28 mouse cellular contexts compared by ENCODE assay signal in genomic region chr4:76290484-76290818, GRCm38 (mm10).
DNase-seq lines count a peak whose midpoint lies in the region; ATAC-seq and TF ChIP-seq lines count a peak whose summit lies in the region.
"Had no signal": no experiment of that assay in that cellular context is flagged by ENCODE, and none has a peak within 500 bp of the region (broad histone marks: within the 10 kb centered on the region; RNA-seq: fewer than 3 reads in every experiment).

No protein-coding gene starts in this region.

- H3K9ac ChIP-seq in hindbrain, embryonic 11.5 days (ENCODE audit: low read depth, low read length): no peak overlapping the region
- H3K9ac ChIP-seq in hindbrain, embryonic 13.5 days: no peak overlapping the region
- no peak overlapping the region for H3K9ac ChIP-seq in hindbrain, embryonic 14.5 days
- no peak overlapping the region for H3K9ac ChIP-seq in midbrain, embryonic 13.5 days (replicated peaks)
- no peak overlapping the region for H3K9ac ChIP-seq in midbrain, embryonic 15.5 days
- H3K9ac ChIP-seq: embryonic facial prominence, embryonic 13.5 days; embryonic facial prominence, embryonic 15.5 days; forebrain, embryonic 12.5 days had no signal

- no peak for DNase-seq in hindbrain, embryonic 11.5 days (ENCODE audit: low spot score)
- DNase-seq in hindbrain, embryonic 10.5 days (ENCODE audit: low spot score): no peak
- no peak for DNase-seq in hindbrain, embryonic 14.5 days (ENCODE audit: low spot score)
- DNase-seq: adrenal gland, adult 8-10 months; adrenal gland, postnatal 14 days; adrenal gland, postnatal 36 days; B cell, adult 2 months; cerebellum, adult 11-12 months; cerebellum, adult 2 months; cerebellum, adult 9-10 months; cerebellum, postnatal 10 days; cerebellum, postnatal 25 days; embryo, embryonic 11 days had no signal

- no peak overlapping the region for H3ac ChIP-seq in myocyte (ENCODE audit: control insufficient read depth, insufficient read length)

- TF ChIP-seq POLR2A in myocyte (IDR thresholded peaks at IDR 0.05; ENCODE audit: insufficient read length, low read depth): no peak

- no peak overlapping the region for H3K4me2 ChIP-seq in hindbrain, embryonic 11.5 days (replicated peaks; ENCODE audit: low read depth, low read length)
- H3K4me2 ChIP-seq in hindbrain, embryonic 13.5 days: no peak overlapping the region
- H3K4me2 ChIP-seq in hindbrain, embryonic 14.5 days (replicated peaks): no peak overlapping the region
- no peak overlapping the region for H3K4me2 ChIP-seq in midbrain, embryonic 13.5 days (replicated peaks)
- no peak overlapping the region for H3K4me2 ChIP-seq in midbrain, embryonic 15.5 days
- H3K4me2 ChIP-seq in myocyte (ENCODE audit: low read depth): peak overlapping the region; percentile 81
- H3K4me2 ChIP-seq: embryonic facial prominence, embryonic 15.5 days; forebrain, embryonic 12.5 days had no signal

- no peak overlapping the region for H3K4me3 ChIP-seq in hindbrain, embryonic 11.5 days (ENCODE audit: low read depth, low read length)
- no peak overlapping the region for H3K4me3 ChIP-seq in hindbrain, embryonic 10.5 days
- no peak overlapping the region for H3K4me3 ChIP-seq in hindbrain, embryonic 13.5 days
- H3K4me3 ChIP-seq in hindbrain, embryonic 14.5 days (replicated peaks; ENCODE audit: low read length): no peak overlapping the region
- no peak overlapping the region for H3K4me3 ChIP-seq in midbrain, embryonic 13.5 days (replicated peaks)
- H3K4me3 ChIP-seq in midbrain, embryonic 15.5 days: no peak overlapping the region
- no peak overlapping the region for H3K4me3 ChIP-seq in myocyte
- H3K4me3 ChIP-seq: embryonic facial prominence, embryonic 13.5 days; embryonic facial prominence, embryonic 15.5 days; erythroblast, embryonic 14.5 days; forebrain, embryonic 10.5 days; forebrain, embryonic 12.5 days had no signal

- H3K27me3 ChIP-seq in hindbrain, embryonic 11.5 days (ENCODE audit: control insufficient read depth, insufficient read depth, low read length): no peaks in the 10 kb centered on the region
- H3K27me3 ChIP-seq in hindbrain, embryonic 10.5 days (ENCODE audit: insufficient read depth, poor library complexity, severe bottlenecking): no peaks in the 10 kb centered on the region
- no peaks in the 10 kb centered on the region for H3K27me3 ChIP-seq in hindbrain, embryonic 13.5 days
- no peaks in the 10 kb centered on the region for H3K27me3 ChIP-seq in hindbrain, embryonic 14.5 days (ENCODE audit: control insufficient read depth, insufficient read depth, low read length)
- H3K27me3 ChIP-seq in midbrain, embryonic 13.5 days: no peaks in the 10 kb centered on the region
- no peaks in the 10 kb centered on the region for H3K27me3 ChIP-seq in midbrain, embryonic 15.5 days (replicated peaks)
- H3K27me3 ChIP-seq in myocyte (ENCODE audit: control insufficient read depth, insufficient read depth, insufficient read length): no peaks in the 10 kb centered on the region
- H3K27me3 ChIP-seq: CH12.LX; embryonic facial prominence, embryonic 13.5 days; embryonic facial prominence, embryonic 15.5 days; forebrain, embryonic 12.5 days; Patski had no signal

- H3K36me3 ChIP-seq in hindbrain, embryonic 11.5 days (ENCODE audit: control insufficient read depth, insufficient read depth, low read length): no peaks in the 10 kb centered on the region
- no peaks in the 10 kb centered on the region for H3K36me3 ChIP-seq in hindbrain, embryonic 10.5 days
- H3K36me3 ChIP-seq in hindbrain, embryonic 13.5 days: no peaks in the 10 kb centered on the region
- H3K36me3 ChIP-seq in hindbrain, embryonic 14.5 days (replicated peaks; ENCODE audit: control insufficient read depth, insufficient read depth): no peaks in the 10 kb centered on the region
- no peaks in the 10 kb centered on the region for H3K36me3 ChIP-seq in midbrain, embryonic 13.5 days
- H3K36me3 ChIP-seq in midbrain, embryonic 15.5 days (replicated peaks): no peaks in the 10 kb centered on the region
- H3K36me3 ChIP-seq in myocyte (ENCODE audit: control insufficient read depth, insufficient read depth): no peaks in the 10 kb centered on the region
- H3K36me3 ChIP-seq: embryonic facial prominence, embryonic 13.5 days; embryonic facial prominence, embryonic 15.5 days; forebrain, embryonic 10.5 days; forebrain, embryonic 12.5 days; G1E had no signal

- H3K79me2 ChIP-seq in myocyte (ENCODE audit: control insufficient read depth, insufficient read depth): no peaks in the 10 kb centered on the region

- no peaks in the 10 kb centered on the region for H3K9me3 ChIP-seq in hindbrain, embryonic 11.5 days (ENCODE audit: control insufficient read depth, low read length)
- H3K9me3 ChIP-seq in hindbrain, embryonic 10.5 days: no peaks in the 10 kb centered on the region
- no peaks in the 10 kb centered on the region for H3K9me3 ChIP-seq in hindbrain, embryonic 13.5 days
- no peaks in the 10 kb centered on the region for H3K9me3 ChIP-seq in hindbrain, embryonic 14.5 days (ENCODE audit: control insufficient read depth, low read length)
- H3K9me3 ChIP-seq in midbrain, embryonic 13.5 days: no peaks in the 10 kb centered on the region
- no peaks in the 10 kb centered on the region for H3K9me3 ChIP-seq in midbrain, embryonic 15.5 days
- H3K9me3 ChIP-seq: embryonic facial prominence, embryonic 13.5 days; embryonic facial prominence, embryonic 15.5 days; forebrain, embryonic 10.5 days; forebrain, embryonic 12.5 days; G1E had no signal

- H3K27ac ChIP-seq in hindbrain, embryonic 11.5 days (ENCODE audit: low read depth, low read length): no peak overlapping the region
- no peak overlapping the region for H3K27ac ChIP-seq in hindbrain, embryonic 10.5 days
- no peak overlapping the region for H3K27ac ChIP-seq in hindbrain, embryonic 13.5 days
- H3K27ac ChIP-seq in hindbrain, embryonic 14.5 days: no peak overlapping the region
- no peak overlapping the region for H3K27ac ChIP-seq in midbrain, embryonic 13.5 days
- H3K27ac ChIP-seq in midbrain, embryonic 15.5 days: no peak overlapping the region
- H3K27ac ChIP-seq: embryonic facial prominence, embryonic 13.5 days; embryonic facial prominence, embryonic 15.5 days; forebrain, embryonic 12.5 days had no signal

- ATAC-seq in hindbrain, embryonic 11.5 days (ENCODE audit: low FRiP score): peak; percentile 62; the same call in 1 of the 2 replicates
- peak; percentile 52; the same call in 1 of the 2 replicates for ATAC-seq in hindbrain, embryonic 13.5 days (ENCODE audit: low FRiP score)
- no peak for ATAC-seq in hindbrain, embryonic 14.5 days (ENCODE audit: low FRiP score)
- ATAC-seq in midbrain, embryonic 13.5 days: peak; percentile 27; the same call in 1 of the 2 replicates
- no peak for ATAC-seq in midbrain, embryonic 15.5 days (replicated peaks)
- ATAC-seq: activated CD4-positive, CD25-positive, alpha-beta regulatory T cell, adult 4 months; CD4-positive, CD25-positive, alpha-beta regulatory T cell, adult 4 months; forebrain, embryonic 14.5 days; Patski had no signal

- no peaks in the 10 kb centered on the region for H3K4me1 ChIP-seq in hindbrain, embryonic 11.5 days (replicated peaks; ENCODE audit: control insufficient read depth, insufficient read depth, low read length)
- H3K4me1 ChIP-seq in hindbrain, embryonic 10.5 days (replicated peaks): peaks cover 25% of the 10 kb centered on the region
- peaks cover 18% of the 10 kb centered on the region for H3K4me1 ChIP-seq in hindbrain, embryonic 13.5 days (replicated peaks)
- peaks cover 21% of the 10 kb centered on the region for H3K4me1 ChIP-seq in hindbrain, embryonic 14.5 days (replicated peaks; ENCODE audit: control insufficient read depth, insufficient read depth, low read length)
- peaks cover 12% of the 10 kb centered on the region for H3K4me1 ChIP-seq in midbrain, embryonic 13.5 days (replicated peaks)
- peaks cover 3% of the 10 kb centered on the region; the same call in 1 of the 2 replicates for H3K4me1 ChIP-seq in midbrain, embryonic 15.5 days

- WGBS in hindbrain, embryonic 11.5 days: 44% methylated on average over 1 of the region's 1 CpGs
- 50% methylated on average over 1 of the region's 1 CpGs for WGBS in hindbrain, embryonic 10.5 days
- 22% methylated on average over 1 of the region's 1 CpGs for WGBS in hindbrain, embryonic 13.5 days
- WGBS in hindbrain, embryonic 14.5 days: 23% methylated on average over 1 of the region's 1 CpGs
- 40% methylated on average over 1 of the region's 1 CpGs for whole genome bisulfite sequencing in midbrain, embryonic 13.5 days
- WGBS in midbrain, embryonic 15.5 days: 30% methylated on average over 1 of the region's 1 CpGs

TF ChIP-seq in myocyte, 11 proteins besides CTCF, POLR2A, EP300 and RAD21:
- TF ChIP-seq POLR2AphosphoS2 (IDR thresholded peaks at IDR 0.05; ENCODE audit: insufficient read length, low read depth): no peak
- no peak for TF ChIP-seq MYOG (IDR thresholded peaks at IDR 0.05; ENCODE audit: control insufficient read depth in 1 of 3, insufficient read depth in 1 of 3, insufficient read length in 2 of 3, low read depth in 2 of 3)
- no peak for TF ChIP-seq MAX (IDR thresholded peaks at IDR 0.05; ENCODE audit: low read depth)
- no peak for TF ChIP-seq TCF12 (IDR thresholded peaks at IDR 0.05; ENCODE audit: insufficient read depth, poor library complexity, severe bottlenecking)
- TF ChIP-seq REST (IDR thresholded peaks at IDR 0.05; ENCODE audit: insufficient read depth, insufficient read length): no peak
- TF ChIP-seq SRF (IDR thresholded peaks at IDR 0.05; ENCODE audit: control insufficient read depth, insufficient read length, low read depth): no peak
- TF ChIP-seq E2F4 (IDR thresholded peaks at IDR 0.05; ENCODE audit: insufficient read depth): no peak
- no peak for TF ChIP-seq CEBPB (IDR thresholded peaks at IDR 0.05; ENCODE audit: insufficient read depth, poor library complexity, severe bottlenecking)

Comparison
In these comparisons a context has a peak if more than half of its experiments do, and no peak if none do; other contexts are left out.
1. ATAC-seq: peak in hindbrain, embryonic 11.5 days (single experiment), hindbrain, embryonic 13.5 days (single experiment) and midbrain, embryonic 13.5 days (single experiment); none in hindbrain, embryonic 14.5 days (single experiment) and midbrain, embryonic 15.5 days (single experiment).